Mouse (Mus musculus): ENCODE measurements at regions not wholly inside any gene's neighbourhood (a gene's known extent, or its start where the extent isn't known, plus 50 kb on each side); places are given as distances from the start of the nearest gene placed in this dataset.

- no peak for ATAC-seq (ENCODE audit: insufficient number of reproducible peaks, low FRiP score)
- Histone ChIP-seq H3K36me3 (no peaks in the 10 kb centered on the region), H3K4me2 (no peak overlapping the region), H3K9ac (no peak overlapping the region), H3K4me3 (no peak overlapping the region), H3K9me3 (replicated peaks) (no peaks in the 10 kb centered on the region), H3K4me1 (replicated peaks) (peaks cover 7% of the 10 kb centered on the region; the same call in 1 of the 2 replicates), H3K27ac (ENCODE audit: poor library complexity, severe bottlenecking) (no peak overlapping the region), H3K27me3 (replicated peaks) (0 out of 2 replicates have a peak, but pooled peaks cover under 1% of the 10 kb centered on the region)
- WGBS, result 83% methylated on average over 7 of the region's 7 CpGs
These were observed 50.4 kb upstream of the Atxn1 start for GRCm38 (mm10) chr13:46015231-46015630.

DNA sequence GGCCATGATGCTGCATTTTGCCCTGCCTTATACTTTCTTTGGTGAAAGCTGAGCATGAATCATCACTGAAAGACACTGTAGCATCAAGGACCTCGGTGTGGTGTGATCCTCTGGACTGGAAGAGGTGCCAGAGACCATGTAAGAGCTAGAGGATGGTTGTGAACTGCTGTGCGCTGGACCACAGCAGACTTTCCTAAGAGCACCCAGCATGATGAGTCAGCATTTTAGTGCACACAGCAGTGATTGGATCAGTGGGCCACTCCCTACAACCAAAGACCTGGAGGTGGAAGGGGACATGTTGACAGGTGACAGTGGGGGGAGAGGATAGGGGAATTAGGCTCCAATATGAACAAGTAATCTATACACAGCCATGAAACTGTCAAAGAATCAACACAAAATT, 49.8 kb upstream of the Atxn1 start:
- peaks cover 3% of the 10 kb centered on the region; the same call in 1 of the 2 replicates for H3K27me3 ChIP-seq (replicated peaks)
- no peaks in the 10 kb centered on the region for H3K9me3 ChIP-seq (replicated peaks)
- H3K4me2 ChIP-seq, result no peak overlapping the region
- no peak overlapping the region for H3K9ac ChIP-seq
- 69% methylated on average over 2 of the region's 2 CpGs for WGBS
- no peak overlapping the region for H3K27ac ChIP-seq (ENCODE audit: poor library complexity, severe bottlenecking)
- no peak for ATAC-seq (ENCODE audit: insufficient number of reproducible peaks, low FRiP score)
- no peaks in the 10 kb centered on the region for H3K36me3 ChIP-seq
- no peak overlapping the region for H3K4me3 ChIP-seq
- peaks cover 5% of the 10 kb centered on the region; the same call in 1 of the 2 replicates for H3K4me1 ChIP-seq (replicated peaks)
